Mouse (Mus musculus) hindbrain, embryonic 10.5 days (tissue): Measurements from ENCODE around the gene Znrf4. TPM values are rescaled to one million over a fixed set of nuclear protein-coding genes. Genes with fewer than 3 reads are reported as not detected.

ENCODE experiments used
- polyA plus RNA-seq: library from polyadenylated mRNA; unstranded; fragments of >200 nt; fragmentation: Nextera tagmentation; extraction: Ambion mirVana; gene quantifications from 2 replicates; pipeline ENCODE4 v1.2.1, GENCODE M21; 2016

The Znrf4 gene
- polyA plus RNA-seq, 1 experiment from 2014 or later = not detected

Other genes starting within 250 kb of the Znrf4 start
- 2.4 and 2.6 TPM in 2 replicates for gene Ticam1, start 235.6 kb downstream of the Znrf4 start, polyA plus RNA-seq
- 50.9 and 61.6 TPM in 2 replicates for gene Plin3, start 219.6 kb downstream of the Znrf4 start, polyA plus RNA-seq
- gene Arrdc5, start 212.1 kb downstream of the Znrf4 start, polyA plus RNA-seq = not detected in 2 replicates
- gene Uhrf1, start 209.1 kb downstream of the Znrf4 start, polyA plus RNA-seq = 196 and 300 TPM in 2 replicates
- gene Kdm4b, start 186.4 kb downstream of the Znrf4 start, polyA plus RNA-seq = 51.5 and 65.8 TPM in 2 replicates
- 109 and 172 TPM in 2 replicates for gene Ptprs, start 35.9 kb downstream of the Znrf4 start, polyA plus RNA-seq
- 0.30 and 0.92 TPM in 2 replicates for gene Gm20219, start 42.0 kb upstream of the Znrf4 start, polyA plus RNA-seq
- gene Safb2, start 72.2 kb upstream of the Znrf4 start, polyA plus RNA-seq = 83.6 and 98.7 TPM in 2 replicates
- 119 and 146 TPM in 2 replicates for gene Safb, start 72.4 kb upstream of the Znrf4 start, polyA plus RNA-seq
- gene 2410015M20Rik, start 97.3 kb upstream of the Znrf4 start, polyA plus RNA-seq = 197 and 220 TPM in 2 replicates
- 1,369 and 1,471 TPM in 2 replicates for gene Rpl36, start 101.0 kb upstream of the Znrf4 start, polyA plus RNA-seq
- 52.9 and 54.6 TPM in 2 replicates for gene Lonp1, start 114.5 kb upstream of the Znrf4 start, polyA plus RNA-seq
- gene Catsperd, start 115.7 kb upstream of the Znrf4 start, polyA plus RNA-seq = 0.66 and 0.95 TPM in 2 replicates
- gene Ranbp3, start 160.9 kb upstream of the Znrf4 start, polyA plus RNA-seq = 130 and 139 TPM in 2 replicates
- 398 and 446 TPM in 2 replicates for gene Ndufa11, start 205.3 kb upstream of the Znrf4 start, polyA plus RNA-seq
- gene Vmac, start 205.6 kb upstream of the Znrf4 start, polyA plus RNA-seq = 12.7 and 18.6 TPM in 2 replicates
- gene Nrtn, start 245.1 kb upstream of the Znrf4 start, polyA plus RNA-seq = 4.4 and 5.1 TPM in 2 replicates